Mouse (Mus musculus): Measurements from ENCODE around the gene Kiss1. TPM values are rescaled to one million over a fixed set of nuclear protein-coding genes. Genes with fewer than 3 reads are reported as not detected.

Gene Kiss1
- 0.49 TPM in 1 of 2 replicates, not detected in the other for polyA plus RNA-seq (2015; fragmentation: Nextera tagmentation; extraction: Ambion mirVana)

- no peak for ATAC-seq (ENCODE audit: insufficient number of reproducible peaks, low FRiP score, low TSS enrichment, low read depth)
- 70% methylated on average over 13 of the region's 13 CpGs for WGBS
- Histone ChIP-seq H3K27me3 (no peaks in the 10 kb centered on the region), H3K9ac (no peak within 1 kb of the TSS), H3K27ac (replicated peaks) (no peak within 1 kb of the TSS), H3K4me3 (replicated peaks) (no peak within 1 kb of the TSS), H3K4me1 (no peaks in the 10 kb centered on the region), H3K4me2 (replicated peaks) (no peak within 1 kb of the TSS), H3K36me3 (no peaks in the 10 kb centered on the region), H3K9me3 (replicated peaks) (no peaks in the 10 kb centered on the region)
Measured at GRCm38 (mm10) chr1:133321267-133321925, at the start of gene Kiss1. Kiss1 (plus strand) TSS chr1:133321875.

- H3K4me2 ChIP-seq (replicated peaks), result no peak overlapping the region
- H3K9me3 ChIP-seq (replicated peaks), result no peaks in the 10 kb centered on the region
- H3K27ac ChIP-seq (replicated peaks), result no peak overlapping the region
- 90% methylated on average over 19 of the region's 19 CpGs for WGBS
- H3K27me3 ChIP-seq, result no peaks in the 10 kb centered on the region
- H3K9ac ChIP-seq, result no peak overlapping the region
- H3K36me3 ChIP-seq, result no peaks in the 10 kb centered on the region
- ATAC-seq (ENCODE audit: insufficient number of reproducible peaks, low FRiP score, low TSS enrichment, low read depth), result no peak
- no peaks in the 10 kb centered on the region for H3K4me1 ChIP-seq
- no peak overlapping the region for H3K4me3 ChIP-seq (replicated peaks)
Measured at GRCm38 (mm10) chr1:133274163-133274562, 47.5 kb upstream of the Kiss1 start.

GRCm38 (mm10) chr1:133276983-133277382 lies 44.7 kb upstream of the Kiss1 start:
- Histone ChIP-seq H3K27ac (replicated peaks) (no peak overlapping the region), H3K4me1 (no peaks in the 10 kb centered on the region), H3K27me3 (no peaks in the 10 kb centered on the region), H3K9me3 (replicated peaks) (no peaks in the 10 kb centered on the region), H3K9ac (no peak overlapping the region), H3K36me3 (no peaks in the 10 kb centered on the region), H3K4me3 (replicated peaks) (no peak overlapping the region), H3K4me2 (replicated peaks) (no peak overlapping the region)
- no peak for ATAC-seq (ENCODE audit: insufficient number of reproducible peaks, low FRiP score, low TSS enrichment, low read depth)
- WGBS, result 61% methylated on average over 5 of the region's 5 CpGs

- no peak overlapping the region for H3K27ac ChIP-seq (replicated peaks)
- no peak overlapping the region for H3K4me3 ChIP-seq (replicated peaks)
- 77% methylated on average over 6 of the region's 6 CpGs for WGBS
- no peak overlapping the region for H3K4me2 ChIP-seq (replicated peaks)
- H3K36me3 ChIP-seq, result no peaks in the 10 kb centered on the region
- H3K27me3 ChIP-seq, result no peaks in the 10 kb centered on the region
- H3K9ac ChIP-seq, result no peak overlapping the region
- H3K9me3 ChIP-seq (replicated peaks), result no peaks in the 10 kb centered on the region
- no peaks in the 10 kb centered on the region for H3K4me1 ChIP-seq
- no peak for ATAC-seq (ENCODE audit: insufficient number of reproducible peaks, low FRiP score, low TSS enrichment, low read depth)
Measured at GRCm38 (mm10) chr1:133278539-133278938, 43.1 kb upstream of the Kiss1 start.

- no peak overlapping the region for H3K9ac ChIP-seq
- no peaks in the 10 kb centered on the region for H3K27me3 ChIP-seq
- no peak overlapping the region for H3K27ac ChIP-seq (replicated peaks)
- no peaks in the 10 kb centered on the region for H3K9me3 ChIP-seq (replicated peaks)
- no peak for ATAC-seq (ENCODE audit: insufficient number of reproducible peaks, low FRiP score, low TSS enrichment, low read depth)
- H3K36me3 ChIP-seq, result no peaks in the 10 kb centered on the region
- no peaks in the 10 kb centered on the region for H3K4me1 ChIP-seq
- no peak overlapping the region for H3K4me2 ChIP-seq (replicated peaks)
- H3K4me3 ChIP-seq (replicated peaks), result no peak overlapping the region
- WGBS, result 76% methylated on average over 15 of the region's 15 CpGs
Measured at GRCm38 (mm10) chr1:133278946-133279631, 42.6 kb upstream of the Kiss1 start.

- Histone ChIP-seq H3K4me1 (no peaks in the 10 kb centered on the region), H3K27me3 (no peaks in the 10 kb centered on the region), H3K36me3 (no peaks in the 10 kb centered on the region), H3K4me2 (replicated peaks) (no peak overlapping the region), H3K9ac (no peak overlapping the region), H3K4me3 (replicated peaks) (no peak overlapping the region), H3K9me3 (replicated peaks) (no peaks in the 10 kb centered on the region), H3K27ac (replicated peaks) (no peak overlapping the region)
- 60% methylated on average over 11 of the region's 11 CpGs for WGBS
- ATAC-seq (ENCODE audit: insufficient number of reproducible peaks, low FRiP score, low TSS enrichment, low read depth), result no peak
Measured at GRCm38 (mm10) chr1:133279632-133280093, 42.0 kb upstream of the Kiss1 start.

- no peak for ATAC-seq (ENCODE audit: insufficient number of reproducible peaks, low FRiP score, low TSS enrichment, low read depth)
- Histone ChIP-seq H3K36me3 (no peaks in the 10 kb centered on the region), H3K27me3 (no peaks in the 10 kb centered on the region), H3K9ac (no peak overlapping the region), H3K27ac (replicated peaks) (no peak overlapping the region), H3K4me1 (no peaks in the 10 kb centered on the region), H3K4me3 (replicated peaks) (no peak overlapping the region), H3K9me3 (replicated peaks) (no peaks in the 10 kb centered on the region), H3K4me2 (replicated peaks) (no peak overlapping the region)
- WGBS, result 76% methylated on average over 2 of the region's 2 CpGs
Measured at GRCm38 (mm10) chr1:133280537-133280936, 41.1 kb upstream of the Kiss1 start.

- no peak overlapping the region for H3K27ac ChIP-seq (replicated peaks)
- H3K27me3 ChIP-seq, result no peaks in the 10 kb centered on the region
- no peak for ATAC-seq (ENCODE audit: insufficient number of reproducible peaks, low FRiP score, low TSS enrichment, low read depth)
- WGBS, result 77% methylated on average over 7 of the region's 7 CpGs
- no peaks in the 10 kb centered on the region for H3K9me3 ChIP-seq (replicated peaks)
- H3K4me2 ChIP-seq (replicated peaks), result no peak overlapping the region
- H3K4me1 ChIP-seq, result no peaks in the 10 kb centered on the region
- no peak overlapping the region for H3K4me3 ChIP-seq (replicated peaks)
- H3K36me3 ChIP-seq, result no peaks in the 10 kb centered on the region
- H3K9ac ChIP-seq, result no peak overlapping the region
Measured at GRCm38 (mm10) chr1:133285907-133286306, 35.8 kb upstream of the Kiss1 start.

GRCm38 (mm10) chr1:133287051-133287450 lies 34.6 kb upstream of the Kiss1 start:
- H3K27me3 ChIP-seq, result no peaks in the 10 kb centered on the region
- H3K9ac ChIP-seq, result no peak overlapping the region
- no peaks in the 10 kb centered on the region for H3K9me3 ChIP-seq (replicated peaks)
- WGBS, result 75% methylated on average over 4 of the region's 4 CpGs
- ATAC-seq (ENCODE audit: insufficient number of reproducible peaks, low FRiP score, low TSS enrichment, low read depth), result no peak
- no peaks in the 10 kb centered on the region for H3K4me1 ChIP-seq
- no peak overlapping the region for H3K4me2 ChIP-seq (replicated peaks)
- H3K27ac ChIP-seq (replicated peaks), result no peak overlapping the region
- no peak overlapping the region for H3K4me3 ChIP-seq (replicated peaks)
- H3K36me3 ChIP-seq, result no peaks in the 10 kb centered on the region

GRCm38 (mm10) chr1:133287880-133288279 lies 33.8 kb upstream of the Kiss1 start:
- H3K9ac ChIP-seq, result no peak overlapping the region
- H3K36me3 ChIP-seq, result 0 out of 2 replicates have a peak, but pooled peaks cover 3% of the 10 kb centered on the region
- no peak overlapping the region for H3K4me2 ChIP-seq (replicated peaks)
- no peak overlapping the region for H3K27ac ChIP-seq (replicated peaks)
- H3K4me3 ChIP-seq (replicated peaks), result no peak overlapping the region
- no peaks in the 10 kb centered on the region for H3K27me3 ChIP-seq
- 93% methylated on average over 12 of the region's 12 CpGs for WGBS
- ATAC-seq (ENCODE audit: insufficient number of reproducible peaks, low FRiP score, low TSS enrichment, low read depth), result no peak
- no peaks in the 10 kb centered on the region for H3K4me1 ChIP-seq
- no peaks in the 10 kb centered on the region for H3K9me3 ChIP-seq (replicated peaks)

GRCm38 (mm10) chr1:133291888-133292287 lies 29.8 kb upstream of the Kiss1 start:
- no peak overlapping the region for H3K4me3 ChIP-seq (replicated peaks)
- ATAC-seq (ENCODE audit: insufficient number of reproducible peaks, low FRiP score, low TSS enrichment, low read depth), result no peak
- no peaks in the 10 kb centered on the region for H3K27me3 ChIP-seq
- peaks cover 18% of the 10 kb centered on the region for H3K4me1 ChIP-seq
- no peak overlapping the region for H3K27ac ChIP-seq (replicated peaks)
- no peak overlapping the region for H3K9ac ChIP-seq
- no peak overlapping the region for H3K4me2 ChIP-seq (replicated peaks)
- 0 out of 2 replicates have a peak, but pooled peaks cover 3% of the 10 kb centered on the region for H3K36me3 ChIP-seq
- no peaks in the 10 kb centered on the region for H3K9me3 ChIP-seq (replicated peaks)
- WGBS, result 83% methylated on average over 6 of the region's 6 CpGs

Data from embryonic facial prominence, embryonic 15.5 days (tissue).